Mouse (Mus musculus): ENCODE results near the gene Rpl26. TPM values are rescaled to one million over a fixed set of nuclear protein-coding genes. Genes with fewer than 3 reads are reported as not detected.

The Rpl26 gene
- 1,561 and 1,707 TPM in 2 replicates for polyA plus RNA-seq (2012; rRNA removed)

DNA sequence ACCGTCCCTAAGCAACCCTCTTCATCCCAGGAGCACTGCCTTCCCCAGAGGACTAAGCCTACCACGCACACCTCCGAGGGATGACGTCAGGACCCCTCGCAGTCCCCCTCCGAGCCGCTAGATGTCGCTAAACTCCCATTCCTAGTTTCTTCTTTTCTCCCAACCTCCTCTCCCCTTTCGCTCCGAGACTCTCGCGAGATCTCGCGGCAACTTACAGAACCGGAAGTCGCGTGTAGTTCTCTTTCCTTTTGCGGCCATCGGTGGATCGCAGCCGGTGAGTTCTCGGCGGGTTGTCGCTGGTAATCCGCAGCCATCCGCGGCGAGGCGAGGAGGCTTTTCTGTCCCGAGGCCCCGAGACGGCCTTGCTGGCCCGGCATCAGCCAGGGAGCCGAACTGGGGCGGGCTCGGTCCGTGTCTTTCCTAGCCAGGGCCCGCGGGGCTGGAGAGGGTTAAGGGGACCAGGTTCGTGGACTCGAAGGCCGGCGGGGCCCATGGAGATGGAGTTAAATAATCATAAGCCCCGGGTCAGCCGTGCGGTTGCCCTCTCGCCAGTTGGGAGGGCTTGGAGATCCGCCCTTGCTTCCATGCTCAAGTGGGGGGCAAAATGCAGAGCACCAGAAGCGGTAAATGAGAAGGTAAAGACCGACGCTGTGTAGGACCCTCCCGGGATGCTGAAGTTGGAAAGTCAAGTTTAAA is at the start of gene Rpl26:
Gene Rpl26, plus strand, starts transcription at position 233 of the 696 bp plus-strand sequence.
- peak; percentile 97 to 100 for DNase-seq (ENCODE audit: extremely low spot score in 1 of 2, low spot score in 1 of 2)

- no peak for DNase-seq (ENCODE audit: extremely low spot score in 1 of 2, low spot score in 1 of 2)
Measured at GRCm38 (mm10) chr11:68851644-68852485, 49.5 kb upstream of the Rpl26 start.

DNA sequence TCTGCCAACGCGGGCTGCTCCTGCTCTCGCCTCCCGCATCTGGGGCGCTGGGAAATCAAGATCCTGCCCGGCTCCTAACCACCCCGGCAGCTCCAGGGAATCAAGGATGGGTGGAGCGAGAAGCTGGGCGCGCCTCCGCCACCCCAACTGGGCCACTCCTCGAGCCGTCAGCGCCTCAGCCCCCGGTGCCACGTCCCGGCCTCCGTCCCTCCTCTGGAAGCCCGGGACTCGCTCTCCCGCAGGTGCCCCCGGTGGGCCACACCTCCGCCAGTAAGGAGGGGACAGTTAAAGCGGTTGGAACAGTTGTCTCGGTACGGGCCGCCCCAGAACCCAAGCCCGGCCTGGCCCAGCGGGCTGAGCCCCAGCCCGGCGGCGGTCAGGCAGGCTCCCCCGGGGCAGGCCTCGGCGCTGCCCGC is 48.9 kb upstream of the Rpl26 start:
- peak in 1 of 2 experiments; percentile 67 for DNase-seq (ENCODE audit: extremely low spot score in 1 of 2, low spot score in 1 of 2)

GRCm38 (mm10) chr11:68852932-68853409 is 48.4 kb upstream of the Rpl26 start:
- peak; percentile 98 to 100 for DNase-seq (ENCODE audit: extremely low spot score in 1 of 2, low spot score in 1 of 2)

DNA sequence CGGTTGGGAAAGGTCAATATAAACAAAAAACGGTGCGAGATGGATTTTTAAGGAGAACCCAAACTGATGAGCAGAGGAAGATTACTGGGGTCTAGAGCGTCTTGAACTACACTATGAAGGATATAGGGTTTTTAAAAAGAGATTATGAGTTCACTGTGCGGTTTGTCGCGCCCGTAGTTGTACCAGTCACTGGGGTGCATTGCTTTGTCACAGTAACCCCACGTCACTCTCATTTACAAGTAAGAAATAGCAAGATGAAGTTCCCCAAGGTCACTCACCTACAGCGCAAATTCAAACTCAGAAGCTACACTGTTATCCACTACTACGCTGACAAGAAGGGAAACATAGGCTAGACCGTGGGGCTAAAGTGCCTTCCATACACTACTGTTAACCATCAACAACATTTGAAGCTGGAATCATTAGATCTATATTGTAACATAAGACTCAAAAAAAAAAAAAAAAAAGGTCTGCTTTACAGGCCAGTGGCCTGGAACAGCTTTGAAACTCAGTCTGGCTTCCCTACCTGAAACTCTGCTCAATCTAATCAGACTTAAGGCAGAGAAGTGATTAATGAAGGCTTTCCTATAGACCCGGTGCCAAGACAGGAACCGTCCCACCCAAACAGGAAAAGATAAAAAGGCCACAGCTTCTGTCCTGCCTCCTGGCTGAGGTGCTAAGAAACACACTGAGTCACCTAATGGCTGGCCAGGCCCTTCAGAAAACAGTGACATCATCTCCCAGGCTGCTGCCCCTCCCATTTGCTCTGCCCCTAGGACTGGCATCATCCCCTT is 47.6 kb upstream of the Rpl26 start:
- no peak for DNase-seq (ENCODE audit: extremely low spot score in 1 of 2, low spot score in 1 of 2)

DNA sequence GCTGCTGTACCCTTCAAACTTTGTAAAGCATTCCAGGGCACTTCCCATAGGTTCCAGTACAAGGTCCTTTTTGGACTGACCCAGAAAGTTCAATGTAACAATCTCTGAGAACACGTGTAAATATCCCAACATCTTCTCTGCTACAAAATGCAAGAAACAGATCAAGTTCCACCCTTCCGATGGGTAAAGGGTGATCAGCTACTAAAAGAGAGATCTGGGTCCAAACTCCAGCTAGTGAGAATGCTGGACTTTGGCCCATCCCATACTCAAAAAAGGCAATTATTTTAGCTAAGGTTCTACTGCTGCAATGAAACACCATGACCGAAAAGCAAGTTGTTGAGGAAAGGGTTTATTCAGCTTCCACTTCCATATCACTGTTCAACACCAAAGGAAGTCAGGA is 46.8 kb upstream of the Rpl26 start:
- no peak for DNase-seq (ENCODE audit: extremely low spot score in 1 of 2, low spot score in 1 of 2)

GRCm38 (mm10) chr11:68857329-68857728 is 44.1 kb upstream of the Rpl26 start:
- no peak for DNase-seq (ENCODE audit: extremely low spot score in 1 of 2, low spot score in 1 of 2)

DNA sequence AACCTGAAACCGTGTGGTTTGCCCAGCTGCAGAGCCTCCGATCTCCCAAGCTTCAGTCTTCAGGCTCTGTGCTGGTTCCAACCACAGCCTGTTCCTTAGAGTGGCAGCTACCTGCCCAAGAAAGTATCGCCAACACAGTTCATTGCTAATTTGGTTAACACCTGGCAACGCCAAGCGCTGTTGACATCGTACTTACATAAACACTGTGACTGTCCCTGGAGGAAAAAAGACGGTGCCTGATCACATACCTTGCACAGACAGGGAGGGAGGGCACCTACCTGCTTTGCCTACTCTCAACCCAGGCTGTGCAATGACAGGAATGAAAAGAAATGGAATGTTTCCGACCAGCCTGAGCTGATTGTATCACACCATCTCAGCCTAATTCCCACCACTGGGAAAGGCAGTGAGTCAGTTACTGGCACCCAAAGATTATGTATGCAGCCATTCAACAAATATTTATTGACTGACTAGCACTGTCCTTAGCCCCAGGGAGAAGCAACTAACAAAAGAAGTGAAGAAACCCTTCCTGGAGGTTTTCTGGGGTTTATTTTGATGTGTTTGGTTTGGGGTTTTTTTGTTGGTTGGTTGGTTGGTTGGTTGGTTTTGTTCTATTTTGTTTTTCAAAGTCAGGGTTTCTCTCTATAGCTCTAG is 41.3 kb upstream of the Rpl26 start:
- DNase-seq (ENCODE audit: extremely low spot score in 1 of 2, low spot score in 1 of 2): no peak

DNA sequence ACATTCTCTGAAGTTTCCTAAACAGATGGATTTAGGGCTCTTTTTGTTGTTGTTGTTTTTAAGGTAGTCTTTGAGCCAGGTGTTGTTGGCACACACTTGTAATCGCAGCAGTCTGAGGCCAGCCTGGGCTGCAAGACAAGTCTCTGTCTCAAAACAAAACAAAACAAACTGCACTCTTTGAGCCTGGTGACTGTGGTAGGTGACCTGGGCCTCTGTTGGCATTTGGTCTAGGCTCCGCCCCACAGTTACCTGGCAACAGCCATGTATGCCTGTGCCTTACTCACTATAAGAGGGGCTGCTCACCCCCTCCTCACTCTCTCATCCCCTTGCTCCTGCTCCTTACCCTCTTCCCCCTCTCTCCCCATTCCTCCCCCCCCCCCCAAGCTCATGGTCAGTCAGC is 39.1 kb upstream of the Rpl26 start:
- DNase-seq (ENCODE audit: extremely low spot score in 1 of 2, low spot score in 1 of 2): no peak

DNA sequence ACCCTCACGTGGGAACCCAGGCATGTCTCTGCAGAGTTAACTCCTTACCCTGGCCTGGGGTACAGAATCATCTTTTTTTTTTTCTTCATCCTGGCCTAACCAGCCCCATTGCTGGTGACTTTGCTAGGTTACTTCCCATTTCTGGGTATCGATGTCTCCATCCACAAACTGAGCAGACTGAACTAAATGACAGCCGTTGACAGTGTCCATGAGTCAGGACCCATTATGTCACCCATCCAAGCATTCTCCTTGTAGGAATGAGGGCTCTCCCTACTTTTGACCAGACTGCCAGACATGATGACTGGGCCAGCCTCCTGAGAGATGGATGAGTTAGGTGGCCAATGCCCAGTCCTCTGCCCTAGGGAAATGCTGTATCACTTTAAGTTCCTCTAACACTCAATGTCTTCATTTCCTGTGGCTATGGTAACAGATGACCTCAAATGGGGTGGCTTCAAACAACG is 37.7 kb upstream of the Rpl26 start:
- DNase-seq (ENCODE audit: extremely low spot score in 1 of 2, low spot score in 1 of 2): no peak

GRCm38 (mm10) chr11:68864544-68865189 is 36.7 kb upstream of the Rpl26 start:
- DNase-seq (ENCODE audit: extremely low spot score in 1 of 2, low spot score in 1 of 2): no peak

DNA sequence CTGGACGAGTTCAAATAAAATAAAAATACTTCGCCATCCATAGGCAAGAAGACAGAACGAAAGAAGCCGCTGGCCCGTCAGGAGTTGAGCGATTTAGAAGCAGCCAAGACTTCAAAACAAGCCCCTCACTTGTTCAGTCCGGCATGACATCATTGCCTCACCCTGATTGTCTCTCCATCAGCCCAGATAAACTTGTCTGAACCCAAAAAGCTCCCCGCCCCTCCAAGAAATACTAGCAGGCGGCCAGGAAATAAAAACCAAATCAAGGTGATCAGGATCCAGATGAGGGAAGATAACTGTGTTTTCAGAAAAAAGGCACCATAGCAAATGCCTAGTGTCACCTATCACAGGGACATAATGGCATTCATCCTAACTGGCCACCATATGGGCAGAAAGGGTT is 30.1 kb upstream of the Rpl26 start:
- no peak for DNase-seq (ENCODE audit: extremely low spot score in 1 of 2, low spot score in 1 of 2)

DNA sequence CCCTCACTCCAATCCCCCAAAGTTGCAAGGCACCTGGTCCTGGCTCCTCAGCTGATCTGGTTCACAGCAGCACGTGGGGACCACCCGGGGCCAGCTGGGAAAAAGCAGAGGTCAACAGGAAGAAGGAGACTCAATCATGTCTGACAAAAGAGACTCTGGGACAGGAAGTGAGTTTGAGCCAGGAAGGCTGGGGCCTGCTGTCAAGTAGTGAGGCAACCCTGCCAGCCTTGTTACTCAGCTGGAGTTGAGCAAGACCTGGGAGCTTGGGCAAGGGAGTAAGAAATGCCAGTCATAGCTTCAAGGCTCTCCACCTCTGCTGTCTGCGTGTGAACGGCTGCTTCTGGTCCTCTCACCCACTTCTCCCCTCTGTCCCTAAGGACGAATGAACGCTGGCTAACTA is 29.6 kb upstream of the Rpl26 start, which contains the start of gene Ndel1:
Gene Ndel1, minus strand, starts transcription at position 111 of the 400 bp plus-strand sequence.
- DNase-seq (ENCODE audit: extremely low spot score in 1 of 2, low spot score in 1 of 2): no peak

DNA sequence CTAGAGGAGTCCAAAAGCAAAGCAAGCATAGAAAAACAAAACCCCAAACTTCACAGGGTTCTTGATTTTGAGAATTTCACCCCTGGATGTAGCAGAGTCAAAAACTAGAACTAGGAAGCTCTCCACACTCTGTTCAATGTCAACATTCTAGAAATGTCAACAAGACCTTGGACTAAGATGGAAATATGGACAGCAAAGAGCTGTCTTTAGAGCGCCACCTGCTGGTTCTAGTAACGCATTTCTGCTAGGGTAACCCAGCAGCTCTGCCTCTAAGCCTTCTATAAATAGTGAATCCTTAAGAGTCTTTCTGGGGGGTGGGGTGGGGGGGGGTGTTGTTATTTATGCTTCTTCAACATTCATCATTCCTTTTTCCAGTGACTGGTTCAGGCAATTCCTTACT is 26.5 kb upstream of the Rpl26 start:
- DNase-seq (ENCODE audit: extremely low spot score in 1 of 2, low spot score in 1 of 2): peak in 1 of 2 experiments; percentile 83

DNA sequence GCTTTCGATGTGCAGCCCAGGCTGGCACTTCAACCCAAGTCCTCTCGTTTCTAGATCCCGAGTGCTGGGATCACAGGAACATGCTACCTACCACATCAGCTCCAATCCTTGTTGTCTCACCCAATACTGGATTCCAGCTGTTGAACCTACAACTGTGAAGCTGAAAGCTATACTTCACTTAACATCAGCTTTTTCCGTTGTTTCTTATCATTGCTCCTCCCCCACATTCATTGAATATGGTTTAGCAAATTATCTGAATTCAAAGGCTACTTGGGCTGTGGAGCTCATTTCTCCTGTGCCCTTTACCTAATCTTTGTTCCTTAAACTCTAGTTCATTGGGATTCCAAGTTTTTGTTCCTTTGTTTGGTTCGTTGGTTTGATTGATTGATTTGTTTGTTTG is 22.6 kb upstream of the Rpl26 start:
- no peak for DNase-seq (ENCODE audit: extremely low spot score in 1 of 2, low spot score in 1 of 2)

DNA sequence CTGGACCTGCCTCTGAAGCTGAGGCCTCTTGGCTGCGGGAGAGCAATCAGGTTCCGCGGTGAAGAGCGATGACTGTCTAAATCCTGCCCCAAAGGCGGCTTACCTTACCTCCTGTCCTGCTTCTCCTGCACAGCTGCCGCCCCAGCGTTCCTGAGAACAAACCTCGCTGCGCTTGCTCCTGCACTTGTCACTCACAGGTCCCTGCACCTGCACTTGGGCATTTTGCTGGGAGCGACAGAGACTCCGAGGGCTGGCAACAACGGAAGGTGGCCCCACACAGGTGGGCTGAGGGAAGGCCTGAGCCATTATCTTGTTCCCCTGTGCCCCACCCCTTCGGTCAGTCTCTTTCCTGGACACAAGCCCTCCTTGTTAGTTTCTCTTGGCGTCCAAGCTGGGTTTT is 19.3 kb upstream of the Rpl26 start:
- DNase-seq (ENCODE audit: extremely low spot score in 1 of 2, low spot score in 1 of 2): no peak

GRCm38 (mm10) chr11:68883843-68884242 is 17.5 kb upstream of the Rpl26 start:
- no peak for DNase-seq (ENCODE audit: extremely low spot score in 1 of 2, low spot score in 1 of 2)

DNA sequence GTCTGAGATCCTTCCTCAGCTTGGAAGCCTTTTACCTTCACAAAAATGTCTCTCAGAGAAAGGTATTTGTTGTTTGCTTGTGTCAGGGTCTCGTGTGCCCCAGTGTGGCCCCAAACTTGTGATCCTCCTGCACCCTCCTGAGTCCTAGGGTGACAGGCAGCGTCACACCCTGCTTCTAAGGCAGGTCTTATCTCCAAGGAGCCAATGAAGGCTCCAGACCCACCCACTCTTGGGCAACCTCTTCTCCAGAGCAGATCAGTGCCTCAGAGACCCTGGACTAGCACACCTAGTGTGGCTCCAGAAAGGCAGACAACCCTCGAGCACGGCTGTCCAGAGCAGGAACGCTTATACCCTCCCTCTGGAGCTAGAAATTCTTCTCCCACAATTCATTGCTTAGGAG is 17.0 kb upstream of the Rpl26 start:
- DNase-seq (ENCODE audit: extremely low spot score in 1 of 2, low spot score in 1 of 2): no peak

DNA sequence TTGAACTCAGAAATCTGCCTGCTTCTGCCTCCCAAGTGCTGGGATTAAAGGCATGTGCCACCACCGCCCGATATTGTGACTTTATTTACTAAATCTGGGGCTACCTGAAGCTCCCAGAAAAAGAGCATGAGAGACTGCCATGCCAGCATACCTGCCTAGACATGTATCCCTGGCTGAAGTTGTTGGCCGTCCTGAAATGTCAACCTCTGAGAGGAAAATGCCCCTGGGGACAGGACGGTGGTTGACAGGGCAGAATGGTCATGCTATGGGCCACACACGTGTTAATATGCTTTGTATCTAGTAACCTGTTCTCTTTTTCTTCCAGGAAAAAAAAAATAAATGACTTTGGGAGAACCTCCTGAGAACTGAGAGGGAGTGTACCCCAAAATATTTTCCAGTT is 15.3 kb upstream of the Rpl26 start:
- DNase-seq (ENCODE audit: extremely low spot score in 1 of 2, low spot score in 1 of 2): no peak

- DNase-seq (ENCODE audit: extremely low spot score in 1 of 2, low spot score in 1 of 2): no peak
Measured at GRCm38 (mm10) chr11:68888253-68888652, 13.1 kb upstream of the Rpl26 start, which contains the start of gene Rnf222. Gene Rnf222 (plus strand): TSS chr11:68888553.
